Mouse (Mus musculus) bone marrow, adult 2 months (tissue): ENCODE measurements around the gene Rnaseh2c.

Experiments used
- CTCF ChIP-seq: fragments of 200-500 bp; IDR thresholded peaks from 2 replicates; pipeline ENCODE4 v1.5.1; 2011; ENCODE audit warnings: low read length, control low read depth; ENCODE audit not compliant: control insufficient read depth, insufficient read depth
- POLR2A ChIP-seq: fragments of 200-500 bp; IDR thresholded peaks from 2 replicates; pipeline ENCODE4 v1.6.1; 2011; ENCODE audit warnings: low read depth, mild to moderate bottlenecking, control low read depth, low read length, borderline replicate concordance; ENCODE audit not compliant: control insufficient read depth

GRCm38 (mm10) chr19:5589159-5589558 is 12.5 kb upstream of the Rnaseh2c start:
- no peak for TF ChIP-seq POLR2A
- peak; percentile 31; the same call in 1 of the 2 replicates for TF ChIP-seq CTCF
